18 mouse cellular contexts compared by ENCODE assay signal in the genomic region with DNA sequence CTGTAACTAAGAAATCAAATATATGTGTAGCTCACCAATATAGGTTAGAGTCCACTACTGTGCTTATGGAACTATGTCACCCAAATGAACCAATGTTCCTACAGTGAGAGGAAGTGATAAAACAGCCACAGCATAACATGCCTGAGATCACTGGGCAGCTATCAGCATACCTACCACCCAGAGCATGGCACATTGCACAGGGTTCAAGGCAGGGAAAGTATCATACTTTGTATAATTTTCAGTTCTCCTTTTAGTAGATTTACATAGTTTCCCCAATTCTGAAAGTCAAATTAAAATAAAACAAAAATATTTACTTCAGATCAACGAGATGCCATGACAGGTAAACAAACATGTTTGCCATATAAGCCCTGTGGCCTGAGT. TPM values are rescaled to one million over a fixed set of nuclear protein-coding genes. Genes with fewer than 3 reads are reported as not detected.
DNase-seq lines count a peak whose midpoint lies in the region; TF ChIP-seq lines count a peak whose summit lies in the region.
"Had no signal": no experiment of that assay in that cellular context is flagged by ENCODE, and none has a peak within 500 bp of the region (broad histone marks: within the 10 kb centered on the region; RNA-seq: fewer than 3 reads in every experiment).

No protein-coding gene starts in this region.

- peaks cover 3% of the 10 kb centered on the region; the same call in 1 of the 2 replicates for H3K4me1 ChIP-seq in heart, adult 2 months (ENCODE audit: control insufficient read depth, insufficient read depth, low read length)
- H3K4me1 ChIP-seq: hindbrain, embryonic 10.5 days; hindbrain, embryonic 13.5 days had no signal

- peak; percentile 24 for DNase-seq in heart, adult 11 months
- DNase-seq in heart, adult 2 months: no peak
- peak; percentile 41 to 47 for DNase-seq in spleen, postnatal 36 days (ENCODE audit: low spot score in 2 of 2)
- no peak for DNase-seq in spleen, adult 12 weeks (ENCODE audit: low spot score)
- peak; percentile 52 for DNase-seq in splenic B cell, adult 2 months (ENCODE audit: low read depth, low spot score)
- no peak for DNase-seq in heart, postnatal 14 days
- DNase-seq: adrenal gland, postnatal 10 days; adrenal gland, postnatal 36 days; cerebellum, adult 18-20 months; cerebellum, adult 9-10 months; cerebellum, postnatal 14 days; gastrocnemius, postnatal 25 days; heart, postnatal 36 days had no signal

- 92% methylated on average over 1 of the region's 1 CpGs for WGBS in heart, adult 2 months

- H3K27ac ChIP-seq in heart, adult 2 months: no peak overlapping the region
- H3K27ac ChIP-seq: forebrain, embryonic 10.5 days; hindbrain, embryonic 10.5 days; hindbrain, embryonic 13.5 days; intestine, embryonic 15.5 days had no signal

- H3K9ac ChIP-seq in heart, adult 2 months (ENCODE audit: low read depth, low read length): no peak overlapping the region
- H3K9ac ChIP-seq: hindbrain, embryonic 13.5 days; intestine, embryonic 15.5 days had no signal

- H3K4me3 ChIP-seq in heart, adult 2 months: no peak overlapping the region
- H3K4me3 ChIP-seq: forebrain, embryonic 10.5 days; hindbrain, embryonic 10.5 days; hindbrain, embryonic 13.5 days; intestine, embryonic 15.5 days had no signal

- H3K79me2 ChIP-seq in heart, adult 2 months (replicated peaks; ENCODE audit: control insufficient read depth, insufficient read depth, low read length): no peaks in the 10 kb centered on the region

- H3K36me3 ChIP-seq in heart, adult 2 months (ENCODE audit: control insufficient read depth, insufficient read depth, low read length): no peaks in the 10 kb centered on the region
- peaks cover 2% of the 10 kb centered on the region for H3K36me3 ChIP-seq in splenic B cell, adult 2 months (ENCODE audit: control insufficient read depth, insufficient read depth, low read length, poor library complexity, severe bottlenecking)

- TF ChIP-seq CTCF in heart, adult 2 months (IDR thresholded peaks at IDR 0.05): no peak

- TF ChIP-seq EP300 in heart, adult 2 months (IDR thresholded peaks at IDR 0.05; ENCODE audit: insufficient read depth, low read depth, low read length): no peak

- intact Hi-C loops in heart, adult 2 months (cut with DNase I): no loop called here
- intact Hi-C loops in heart, postnatal 14 days (cut with DNase I): no loop called here

- no peaks in the 10 kb centered on the region for H3K27me3 ChIP-seq in heart, adult 2 months (ENCODE audit: control insufficient read depth, insufficient read depth, low read length)
- no peaks in the 10 kb centered on the region for H3K27me3 ChIP-seq in splenic B cell, adult 2 months (ENCODE audit: control insufficient read depth, insufficient read depth, low read length, poor library complexity, severe bottlenecking)
- H3K27me3 ChIP-seq: hindbrain, embryonic 13.5 days; intestine, embryonic 15.5 days; Patski had no signal

- TF ChIP-seq POLR2A in heart, adult 2 months (IDR thresholded peaks at IDR 0.05; ENCODE audit: insufficient read depth, low read depth, low read length): no peak

RNA-seq across cellular contexts. Expression of a gene that starts 59.3 kb away (rescaled TPM):
- total RNA-seq in heart, adult 2 months (2021): 1 to 10 TPM; 8.9 to 9.1 TPM
- polyA plus RNA-seq in heart, adult 2 months (2012; rRNA removed): 7.3 and 13.1 TPM in 2 replicates
- total RNA-seq in heart, postnatal 14 days (2021): 10 to 100 TPM; 13.8 to 14.1 TPM

Comparison
In these comparisons a context has a peak if more than half of its experiments do, and no peak if none do; other contexts are left out.
1. DNase-seq: peak in heart, adult 11 months (single experiment), spleen, postnatal 36 days (2 of 2) and splenic B cell, adult 2 months (single experiment); none in heart, adult 2 months (0 of 2), spleen, adult 12 weeks (single experiment) and heart, postnatal 14 days (0 of 2).